Mouse (Mus musculus) lung, postnatal 25 days (tissue): ENCODE results near the gene Wapl.

ENCODE experiments used
- DNase-seq: peaks from one replicate; pipeline ENCODE4 v3.0.0; 2022; ENCODE audit warnings: low spot score

Wapl gene

DNA sequence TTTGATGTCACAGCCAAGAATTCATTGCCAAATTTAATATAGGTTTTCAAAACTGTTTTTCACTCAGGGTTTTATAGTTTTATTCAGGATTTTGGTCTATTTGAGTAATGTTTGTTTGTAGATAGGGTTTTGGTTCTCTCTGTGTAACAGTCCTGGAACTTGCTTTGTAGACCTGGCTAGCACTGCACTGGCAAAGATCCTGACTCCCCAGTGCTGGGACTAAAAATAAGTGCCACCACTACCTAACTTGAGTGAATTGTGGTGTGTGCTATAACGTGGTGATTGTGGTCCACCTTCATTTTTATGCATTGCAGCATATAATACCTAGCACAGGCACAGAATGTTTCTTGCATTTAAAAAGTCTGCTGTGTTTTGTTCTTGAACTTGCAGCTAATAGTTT lies 23.6 kb downstream of the Wapl start:
- DNase-seq: no peak

DNA sequence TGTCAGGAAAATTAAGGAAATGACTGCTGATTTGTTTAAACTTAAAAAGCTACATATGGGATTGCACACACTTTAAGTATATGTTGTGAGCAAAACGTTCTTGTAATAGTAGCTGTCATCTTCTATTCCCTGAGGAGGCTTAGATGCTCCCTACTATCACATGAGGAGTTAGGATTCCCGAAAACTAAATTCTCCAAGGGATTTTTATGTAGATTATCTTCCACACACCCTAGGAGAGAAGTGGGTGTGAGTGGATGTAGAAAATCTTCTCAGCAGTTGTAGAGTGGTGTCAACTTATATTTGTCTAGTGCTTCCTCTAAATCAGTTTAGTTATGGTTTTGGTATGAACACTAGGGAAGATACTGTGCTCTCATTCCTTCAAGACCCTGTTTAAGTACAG lies 36.5 kb downstream of the Wapl start:
- no peak for DNase-seq

DNA sequence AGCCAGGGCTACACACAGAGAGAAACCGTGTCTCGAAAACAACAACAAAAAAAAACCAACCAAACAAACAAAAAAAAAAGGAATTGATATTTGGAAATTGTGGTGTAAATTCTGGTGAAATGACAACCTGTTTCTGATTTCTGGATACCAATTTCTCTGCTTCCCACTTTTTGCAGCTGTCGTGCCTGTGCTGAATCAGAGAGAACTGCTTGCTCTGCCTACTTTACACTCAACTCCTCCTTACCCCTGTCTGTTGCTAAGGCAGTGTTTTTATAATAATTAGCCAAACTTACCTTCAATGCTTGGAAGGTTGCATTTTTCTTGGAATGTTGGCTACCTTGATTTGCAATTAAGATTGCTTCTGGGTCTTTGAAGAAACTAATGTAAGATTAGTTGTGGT lies 38.3 kb downstream of the Wapl start:
- no peak for DNase-seq

DNA sequence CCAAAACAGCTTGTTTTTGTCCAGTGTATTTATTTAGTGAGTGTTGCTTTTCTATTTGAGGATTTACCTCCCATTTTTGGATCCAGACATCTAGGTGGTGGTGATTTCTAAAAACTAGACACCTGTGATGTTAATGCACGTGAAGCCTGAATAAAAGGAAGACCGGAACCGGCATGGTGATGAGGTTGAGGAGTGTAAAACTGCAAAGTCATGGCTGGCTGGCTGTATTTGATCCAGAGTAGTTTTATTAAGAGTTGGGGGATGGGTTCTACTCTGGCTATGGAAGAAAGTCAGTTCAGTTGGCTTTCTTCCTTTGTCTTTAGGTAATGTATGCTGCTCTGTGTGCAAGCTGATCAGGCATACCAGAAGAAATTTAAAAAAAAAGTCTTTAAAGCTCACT lies 39.1 kb downstream of the Wapl start:
- no peak for DNase-seq

DNA sequence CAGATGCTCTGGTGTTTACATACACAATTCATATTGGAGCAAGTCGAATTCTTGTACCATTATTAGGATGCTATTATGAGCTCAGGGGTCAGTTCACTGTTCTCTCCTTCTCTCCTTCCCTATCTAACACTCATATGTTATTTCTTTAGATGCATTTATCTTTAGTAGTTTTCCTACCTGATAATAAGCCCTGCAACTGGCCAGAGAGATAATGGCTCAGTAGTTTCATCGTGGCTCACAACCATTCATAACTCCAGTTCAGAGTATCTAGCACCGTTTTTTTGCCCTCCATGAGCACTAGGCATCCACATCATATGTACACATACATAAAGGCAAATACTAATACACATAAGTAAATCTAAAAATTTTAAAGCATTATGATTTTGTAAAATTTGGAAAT lies 44.4 kb downstream of the Wapl start:
- DNase-seq: no peak

DNA sequence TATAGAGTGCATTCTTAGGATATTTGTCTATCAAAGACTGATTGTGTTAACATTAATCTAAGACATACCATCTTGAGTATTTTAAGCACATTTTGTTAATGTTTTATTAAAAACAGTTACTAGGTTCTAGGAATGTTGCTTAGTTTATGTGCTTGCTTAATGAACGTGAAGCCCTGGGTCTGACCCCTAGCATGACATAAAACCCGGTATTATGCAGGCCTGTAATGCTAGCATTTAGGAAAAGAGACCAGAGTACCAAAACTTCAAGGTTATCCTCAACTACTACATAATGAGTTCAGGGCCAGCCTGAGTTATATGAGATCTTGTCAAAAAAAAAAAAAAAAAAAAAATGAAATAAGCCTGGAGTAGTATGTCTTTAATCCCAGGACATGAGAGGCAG lies 54.0 kb downstream of the Wapl start:
- no peak for DNase-seq

DNA sequence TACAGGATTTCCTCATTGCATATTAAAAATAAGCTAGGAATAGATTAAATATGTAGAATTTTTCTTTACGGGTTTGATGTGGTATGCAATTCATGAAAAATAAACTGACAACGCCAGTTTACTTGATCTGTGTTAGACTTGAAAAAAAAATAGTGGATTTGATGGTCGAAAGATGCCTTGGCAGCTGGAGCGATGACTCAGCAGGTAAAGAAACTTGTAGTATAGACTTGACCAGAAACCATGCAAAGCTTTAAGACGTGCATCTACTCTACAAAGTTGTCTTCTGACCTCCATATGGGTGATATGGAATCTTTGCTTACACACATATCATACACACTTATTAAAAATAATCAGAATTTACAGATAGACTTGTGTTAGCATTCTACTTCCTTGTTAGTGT lies 61.7 kb downstream of the Wapl start:
- DNase-seq: no peak

DNA sequence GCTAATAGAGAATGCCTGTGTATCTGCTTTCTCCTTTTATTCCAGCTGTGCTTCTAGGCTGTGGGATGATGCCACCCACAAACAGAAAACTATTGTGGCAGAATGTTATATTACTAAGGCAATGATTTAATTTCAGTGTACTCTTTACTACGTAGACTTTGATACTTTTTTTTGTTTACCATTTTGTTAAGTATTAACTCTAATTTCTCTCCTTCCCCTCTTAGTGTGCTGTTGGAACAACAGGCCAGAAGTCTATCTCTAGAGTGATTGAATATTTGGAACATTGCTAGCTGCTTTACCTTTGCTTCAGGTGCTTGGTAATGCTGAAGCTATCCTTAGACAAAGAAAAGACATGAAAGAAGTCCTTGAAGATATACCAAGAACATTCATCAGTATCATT lies 71.7 kb downstream of the Wapl start:
- no peak for DNase-seq

DNA sequence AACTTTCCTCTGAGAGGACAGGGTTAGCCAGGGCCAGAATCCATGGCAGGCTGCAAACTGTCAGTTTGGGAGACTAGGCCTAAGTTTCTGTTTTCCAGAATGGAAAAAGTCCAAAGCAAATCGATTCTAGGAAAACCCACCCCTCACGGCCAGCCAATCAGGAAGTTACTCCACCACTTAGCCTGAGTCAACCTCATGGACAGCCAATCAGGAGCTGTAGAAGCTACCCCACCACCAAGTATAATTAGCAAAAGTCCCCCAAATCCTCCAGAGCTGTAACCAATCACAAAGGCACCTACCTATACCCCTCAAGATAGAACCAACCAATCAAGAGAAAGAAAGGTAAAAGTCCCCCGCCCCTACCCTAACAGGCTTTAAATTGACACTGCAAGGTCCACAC lies 82.0 kb downstream of the Wapl start:
- no peak for DNase-seq

DNA sequence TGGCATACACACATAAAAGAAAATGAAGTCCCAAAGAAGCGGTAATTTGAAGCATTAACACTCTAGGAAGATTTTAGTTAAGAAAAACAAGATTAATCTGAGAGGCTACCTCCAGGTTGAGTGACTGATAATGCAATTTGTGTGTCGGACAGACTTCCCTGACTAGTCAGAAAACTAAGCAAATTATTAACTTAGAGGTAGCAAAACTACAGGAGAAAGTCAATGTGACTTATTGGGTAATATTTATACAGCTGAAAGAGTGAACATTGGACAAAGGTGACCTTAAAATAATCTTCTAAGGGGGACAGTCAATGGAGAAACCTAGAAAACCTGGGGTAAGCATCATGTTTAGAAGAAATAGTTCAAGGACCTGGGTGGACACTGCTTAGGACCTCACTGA lies 86.2 kb downstream of the Wapl start:
- DNase-seq: no peak

DNA sequence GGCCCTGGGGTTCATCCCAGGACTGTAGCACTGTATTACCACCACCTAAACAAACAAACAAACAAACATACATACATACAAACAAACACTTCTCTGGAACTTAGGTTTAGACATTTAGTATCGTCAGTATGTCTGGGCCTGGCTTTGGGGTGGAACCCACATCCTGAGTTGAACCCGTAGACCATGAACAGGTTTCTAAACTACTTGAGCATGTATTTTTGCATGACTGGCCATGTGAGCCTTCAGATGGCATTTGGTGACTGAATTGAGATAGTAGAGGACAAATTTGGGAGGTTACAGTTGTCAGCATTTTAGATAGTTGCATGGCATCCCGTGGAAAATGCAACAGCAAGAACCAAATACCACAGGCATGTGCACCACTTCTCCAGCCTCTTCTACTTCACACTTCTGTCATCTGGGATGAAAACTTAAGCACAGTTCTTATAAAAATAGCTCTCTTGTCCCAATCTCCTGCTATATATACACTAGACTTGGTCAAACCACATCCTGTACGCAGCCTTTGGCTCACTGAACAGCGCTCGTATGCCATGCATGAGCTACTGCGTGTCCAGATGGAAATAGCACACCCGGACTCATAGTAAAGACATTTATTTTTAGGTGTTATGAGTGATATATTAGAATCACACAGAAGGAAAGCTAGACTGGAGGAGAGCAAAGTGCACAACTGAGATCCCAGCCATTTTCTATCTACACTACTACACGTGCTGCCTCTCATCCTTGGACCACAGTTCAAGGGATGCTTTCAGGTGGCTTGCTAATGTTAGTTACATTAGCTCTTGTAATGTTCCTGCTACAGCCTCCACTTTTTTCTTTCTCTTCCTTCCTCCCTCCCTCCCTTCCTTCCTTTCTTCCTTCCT lies 87.6 kb downstream of the Wapl start:
- DNase-seq: no peak

DNA sequence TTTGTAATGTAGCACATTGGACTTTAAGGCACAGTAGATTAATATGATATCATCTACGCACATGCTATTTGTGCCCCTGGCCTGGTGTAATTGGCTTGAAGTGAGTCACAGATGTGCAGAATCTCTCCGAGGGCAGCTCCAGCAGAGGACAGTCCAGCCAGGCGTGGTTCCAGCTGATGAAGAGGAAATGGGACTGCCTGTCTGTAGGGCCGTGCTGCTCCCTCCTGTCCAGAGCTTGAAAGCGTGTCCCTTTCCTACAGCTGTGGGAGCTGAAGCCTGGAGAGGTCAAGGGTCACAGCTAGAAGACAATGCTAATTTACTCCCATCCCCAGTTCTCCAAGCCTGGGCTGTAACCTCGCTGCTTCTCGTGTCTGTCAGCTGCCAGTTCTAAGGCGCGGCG lies 89.0 kb downstream of the Wapl start:
- DNase-seq: no peak

DNA sequence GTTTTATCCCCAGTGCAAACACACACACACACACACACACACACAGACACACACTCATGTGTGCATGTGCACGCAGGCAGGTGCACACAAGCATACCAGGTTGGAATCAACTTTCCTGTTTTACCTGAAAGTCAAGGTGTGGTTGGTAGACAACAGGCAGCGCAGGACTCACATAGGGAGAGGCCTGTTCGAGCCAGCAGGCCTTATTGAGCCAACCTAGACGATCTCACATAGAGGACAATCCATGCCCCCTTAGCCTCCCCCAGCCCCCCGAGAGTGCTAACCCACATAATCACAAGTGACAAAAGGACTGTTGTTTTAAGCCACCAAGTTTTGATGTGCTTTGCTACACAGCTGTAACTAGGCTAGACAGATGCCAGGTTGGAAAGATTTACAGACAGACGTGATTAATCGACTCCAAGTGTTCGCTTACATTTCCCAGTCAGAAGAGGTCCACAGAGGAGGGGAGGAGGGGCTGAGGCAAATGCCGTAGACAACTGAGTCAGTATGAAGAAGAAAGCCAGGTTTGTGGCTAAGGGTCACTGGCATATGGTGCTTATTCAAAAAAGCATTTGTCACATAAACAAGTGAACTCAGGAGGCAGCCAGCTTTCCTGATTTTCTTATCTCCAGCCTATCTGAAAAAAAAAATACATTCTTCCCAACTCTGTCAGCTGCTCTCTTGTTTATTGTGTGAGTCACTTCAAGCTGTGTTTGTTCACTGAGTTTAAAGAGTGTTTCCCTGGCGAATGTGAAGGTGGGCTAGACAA lies 90.2 kb downstream of the Wapl start:
- DNase-seq: no peak

DNA sequence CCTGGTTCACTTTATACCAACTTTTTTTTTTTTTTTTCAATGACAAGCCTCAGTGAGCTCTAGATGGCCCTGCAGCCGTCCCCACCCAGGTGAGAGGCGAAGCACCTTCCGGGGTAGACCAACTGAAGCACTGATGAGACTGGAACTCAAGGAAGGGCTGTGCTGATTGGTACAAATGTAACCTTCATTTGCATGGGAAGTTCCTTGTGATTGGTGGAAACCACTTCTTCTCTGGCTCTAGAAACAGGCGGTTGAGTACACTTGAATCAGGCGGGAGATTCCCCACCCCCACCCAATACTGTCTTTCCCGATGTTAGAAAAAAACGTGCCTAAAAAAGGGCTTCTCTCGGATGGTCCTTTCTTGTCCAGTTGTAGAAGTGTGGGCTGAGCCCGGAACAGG lies 91.2 kb downstream of the Wapl start:
- no peak for DNase-seq

DNA sequence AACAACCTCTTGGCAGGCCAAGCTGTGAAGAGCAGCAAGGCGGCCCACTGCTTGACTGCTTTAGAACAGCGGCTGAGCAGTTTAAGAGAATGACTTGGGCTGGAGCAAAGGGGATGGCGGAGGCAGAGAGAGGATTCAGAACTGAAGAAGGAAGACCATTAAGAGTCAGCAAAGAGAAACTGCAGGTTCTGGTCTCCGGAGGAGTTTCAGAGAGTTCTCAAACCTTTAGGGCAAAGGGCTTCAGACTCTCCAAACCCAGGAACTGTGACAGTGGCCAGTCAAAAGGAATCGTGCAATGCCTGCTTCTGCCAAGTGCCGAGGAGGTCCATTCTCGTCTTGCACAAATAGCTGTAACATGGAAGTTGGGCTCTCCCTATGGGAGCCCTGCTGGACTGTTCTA lies 91.7 kb downstream of the Wapl start:
- no peak for DNase-seq

DNA sequence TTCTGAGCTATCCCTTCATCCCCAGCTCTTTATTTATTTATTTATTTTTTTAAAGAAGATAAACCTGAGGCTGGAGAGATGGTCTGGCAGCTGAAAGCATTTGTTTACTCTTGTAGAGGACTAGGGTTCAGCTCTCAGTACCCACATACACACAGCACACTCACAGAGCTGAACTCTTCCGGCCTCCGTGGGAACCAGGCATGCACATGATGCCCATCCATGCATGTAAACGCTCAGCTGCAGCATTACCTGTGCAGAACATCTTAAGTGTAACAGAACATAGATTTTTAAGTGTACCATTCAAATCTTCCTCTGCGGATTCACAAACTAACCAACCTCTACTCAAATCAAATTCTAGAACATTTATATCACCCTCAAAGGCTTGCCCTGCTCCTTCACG lies 92.5 kb downstream of the Wapl start:
- no peak for DNase-seq

DNA sequence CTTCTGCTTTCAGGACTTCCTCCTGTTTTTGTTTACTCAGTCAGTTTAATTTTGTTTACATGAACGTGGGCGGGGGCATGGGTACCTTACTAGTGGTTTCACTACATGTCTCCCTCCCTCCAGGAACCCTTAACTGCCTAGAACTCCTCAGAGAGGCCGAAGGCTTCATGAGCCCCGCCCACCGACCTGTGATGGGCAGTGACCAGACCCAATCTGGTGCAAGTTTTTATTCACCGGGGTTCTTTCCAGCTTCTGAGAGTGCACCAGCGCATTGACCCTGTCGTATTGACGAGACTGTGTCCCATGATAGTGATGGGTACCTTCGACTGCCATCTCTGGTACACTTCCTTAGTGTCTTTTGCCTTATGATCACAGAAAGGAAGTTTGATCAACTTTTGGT lies 94.6 kb downstream of the Wapl start:
- peak; percentile 79 for DNase-seq

DNA sequence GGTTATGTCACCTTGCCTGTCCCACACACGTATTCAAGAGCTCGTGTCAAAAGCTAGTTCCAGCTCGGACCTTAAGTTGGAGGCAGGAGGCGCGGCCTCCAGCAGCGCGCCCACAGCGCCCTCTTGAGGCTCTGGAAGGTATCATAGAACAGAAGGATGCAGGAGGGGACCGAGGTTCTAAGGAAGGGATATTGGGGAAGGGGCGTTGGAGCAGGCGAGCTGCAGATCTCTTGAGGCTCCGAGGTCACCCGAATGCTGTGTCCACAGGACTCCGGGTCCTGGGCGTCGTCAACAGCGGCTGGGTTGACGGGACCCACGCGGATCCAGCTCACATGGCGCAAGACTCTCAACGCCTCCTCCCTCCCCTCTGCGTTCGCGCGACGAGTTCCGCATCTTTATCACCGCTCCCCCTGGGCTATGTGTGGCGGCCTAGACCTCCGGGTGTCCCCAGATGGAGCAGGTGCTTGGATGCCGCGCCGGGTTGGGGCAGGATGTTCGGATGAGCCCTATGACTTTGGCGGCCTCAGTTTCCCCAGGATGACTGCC lies 95.4 kb downstream of the Wapl start:
- peak; percentile 70 for DNase-seq

DNA sequence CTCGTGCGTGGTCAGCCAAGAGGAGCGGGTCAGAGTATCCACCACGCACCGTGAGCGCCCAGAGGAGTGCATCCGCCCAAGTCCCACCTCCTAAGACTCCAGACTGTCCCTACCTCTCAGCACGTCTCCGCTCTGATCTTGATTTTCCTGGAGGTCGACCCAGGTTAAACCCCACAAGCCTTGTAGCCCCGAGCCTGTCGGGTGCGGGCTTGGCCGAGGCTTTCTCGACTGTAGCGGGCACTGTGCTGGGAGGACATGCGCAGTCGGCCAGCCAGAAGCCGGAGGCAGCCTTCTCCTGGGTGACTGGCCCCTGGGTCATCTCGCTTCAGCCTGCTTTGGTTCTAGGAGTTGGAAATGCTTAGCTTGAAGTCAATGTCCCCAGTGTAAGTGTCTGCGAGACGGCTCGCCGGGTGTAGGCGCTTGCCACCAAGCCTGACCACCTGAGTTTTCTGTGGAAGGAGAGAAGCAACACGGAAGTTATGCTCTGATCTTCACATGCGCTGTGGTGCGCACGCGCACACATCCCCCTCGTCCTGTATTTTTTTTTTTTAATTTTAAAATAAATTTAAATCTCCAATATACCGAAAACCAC lies 95.9 kb downstream of the Wapl start:
- no peak for DNase-seq

DNA sequence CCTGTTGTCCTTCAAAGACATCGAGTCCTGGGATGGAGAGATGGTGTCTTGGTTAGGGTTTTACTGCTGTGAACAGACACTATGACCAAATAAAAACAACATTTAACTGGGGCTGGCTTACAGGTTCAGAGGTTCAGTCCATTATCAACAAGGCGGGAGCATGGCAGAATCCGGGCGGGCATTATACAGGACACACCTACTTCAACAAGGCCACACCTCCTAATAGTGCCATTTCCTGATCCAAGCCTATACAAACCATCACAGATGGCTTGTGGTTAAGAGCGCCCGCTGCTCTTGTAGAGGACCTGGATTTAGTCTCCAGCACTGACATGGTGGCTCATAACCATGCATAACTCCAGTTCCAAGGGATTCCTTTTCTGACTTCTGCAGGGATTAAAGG lies 96.7 kb downstream of the Wapl start:
- no peak for DNase-seq

DNA sequence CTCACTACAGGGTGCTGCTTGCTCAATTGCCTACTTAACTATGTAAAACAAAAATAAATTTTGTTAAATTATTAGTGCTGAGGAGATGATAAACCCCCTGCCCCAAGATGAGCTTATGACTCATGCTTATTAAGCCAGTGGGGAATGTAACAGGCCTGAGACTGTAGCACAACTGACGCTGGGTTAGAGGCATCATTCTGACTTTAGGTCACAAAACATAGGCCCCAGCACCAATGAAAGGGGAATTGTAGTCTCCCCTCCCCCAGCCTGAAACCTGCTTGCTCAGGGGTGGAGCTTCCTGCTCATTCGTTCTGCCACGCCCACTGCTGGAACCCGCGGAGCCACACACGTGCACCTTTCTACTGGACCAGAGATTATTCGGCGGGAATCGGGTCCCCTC lies 97.9 kb downstream of the Wapl start:
- no peak for DNase-seq

DNA sequence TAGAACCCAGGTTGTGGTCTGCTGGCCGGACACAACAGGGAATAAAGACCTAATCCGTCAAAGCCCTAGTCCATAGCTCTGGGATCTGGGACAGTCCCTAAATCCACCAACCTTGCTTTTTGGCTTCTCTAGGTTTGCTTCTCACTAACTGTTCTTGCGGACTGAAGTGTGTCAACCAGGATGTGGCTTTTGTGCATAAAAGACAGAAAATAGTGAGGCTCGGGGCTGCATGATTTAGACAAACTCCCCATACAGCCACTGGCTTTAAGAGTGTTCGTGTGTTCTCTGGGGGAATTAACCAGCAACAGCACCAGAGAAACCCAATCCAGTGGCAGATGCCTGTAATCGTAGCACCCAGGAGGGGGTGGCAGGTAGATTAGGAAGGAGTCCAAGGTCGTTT lies 98.4 kb downstream of the Wapl start:
- DNase-seq: no peak

DNA sequence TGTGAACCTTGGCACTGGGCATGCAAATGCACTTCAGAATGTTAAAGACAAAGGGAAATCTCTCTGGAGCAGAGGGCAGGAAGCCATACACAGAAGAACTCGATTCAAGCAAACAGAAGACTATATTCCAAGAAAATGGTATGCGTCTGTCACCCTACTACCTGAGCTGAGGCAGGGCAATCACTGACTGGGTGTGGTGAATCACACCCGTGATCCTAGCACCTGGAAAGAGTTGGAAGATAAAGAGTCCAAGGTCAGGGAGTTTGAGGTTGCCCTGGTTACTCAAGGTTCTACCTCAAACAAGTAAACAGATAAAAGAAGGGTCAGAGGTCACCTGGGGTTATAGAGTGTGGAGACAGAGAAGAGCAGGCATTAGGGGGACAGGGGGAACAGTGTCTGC lies 100.0 kb downstream of the Wapl start:
- DNase-seq: no peak
